Mouse (Mus musculus): ENCODE data around the gene Znrf2. TPM values are rescaled to one million over a fixed set of nuclear protein-coding genes. Genes with fewer than 3 reads are reported as not detected.

Gene Znrf2
- polyA plus RNA-seq (2012), result 0.15 and 0.60 TPM in 2 replicates

- Histone ChIP-seq H3K4me3 (replicated peaks) (peak within 1 kb of the TSS; percentile 84), H3K27me3 (ENCODE audit: control insufficient read depth) (no peaks in the 10 kb centered on the region), H3K9me3 (ENCODE audit: control insufficient read depth, low read length) (no peaks in the 10 kb centered on the region), H3K36me3 (ENCODE audit: control insufficient read depth) (0 out of 2 replicates have a peak, but pooled peaks cover under 1% of the 10 kb centered on the region), H3K4me1 (ENCODE audit: control insufficient read depth) (peaks cover 45% of the 10 kb centered on the region)
- TF ChIP-seq GATA1 (IDR thresholded peaks at IDR 0.05; ENCODE audit: low read length) (no peak), TAL1 (IDR thresholded peaks at IDR 0.05; ENCODE audit: low read length) (no peak)
These were observed at the start of gene Znrf2 for GRCm38 (mm10) chr6:54816388-54817065. Gene Znrf2 (plus strand): TSS chr6:54816916.

- Histone ChIP-seq H3K36me3 (ENCODE audit: control insufficient read depth) (no peaks in the 10 kb centered on the region), H3K27me3 (ENCODE audit: control insufficient read depth) (no peaks in the 10 kb centered on the region), H3K4me1 (ENCODE audit: control insufficient read depth) (no peaks in the 10 kb centered on the region), H3K9me3 (ENCODE audit: control insufficient read depth, low read length) (no peaks in the 10 kb centered on the region), H3K4me3 (replicated peaks) (no peak overlapping the region)
- no peak for TF ChIP-seq TAL1 (IDR thresholded peaks at IDR 0.05; ENCODE audit: low read length)
- TF ChIP-seq GATA1 (IDR thresholded peaks at IDR 0.05; ENCODE audit: low read length), result no peak
These were observed 49.0 kb upstream of the Znrf2 start for GRCm38 (mm10) chr6:54767746-54768145.

DNA sequence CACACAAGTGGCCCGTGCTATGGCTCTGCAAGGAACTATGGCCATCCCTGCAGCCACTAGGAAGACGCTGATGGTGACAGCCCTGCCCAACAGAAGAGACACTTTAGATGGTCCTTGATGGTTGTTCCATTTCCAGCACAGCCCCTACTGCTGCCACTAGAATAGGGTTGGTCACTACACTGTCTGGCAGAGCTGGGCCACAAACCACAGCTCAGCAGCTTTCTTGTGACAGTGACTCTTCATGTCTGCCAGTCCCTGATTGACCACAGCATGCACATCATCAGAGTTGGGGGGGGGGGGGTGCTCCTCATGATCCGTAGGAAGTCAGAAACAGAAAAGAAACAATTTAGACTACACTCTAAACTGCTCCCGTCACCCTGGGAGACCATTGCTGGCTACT is 46.0 kb upstream of the Znrf2 start:
- H3K27me3 ChIP-seq (ENCODE audit: control insufficient read depth), result no peaks in the 10 kb centered on the region
- H3K4me1 ChIP-seq (ENCODE audit: control insufficient read depth), result peaks cover 5% of the 10 kb centered on the region
- no peaks in the 10 kb centered on the region for H3K9me3 ChIP-seq (ENCODE audit: control insufficient read depth, low read length)
- H3K4me3 ChIP-seq (replicated peaks), result no peak overlapping the region
- no peak for TF ChIP-seq GATA1 (IDR thresholded peaks at IDR 0.05; ENCODE audit: low read length)
- no peak for TF ChIP-seq TAL1 (IDR thresholded peaks at IDR 0.05; ENCODE audit: low read length)
- no peaks in the 10 kb centered on the region for H3K36me3 ChIP-seq (ENCODE audit: control insufficient read depth)

- Histone ChIP-seq H3K4me3 (replicated peaks) (no peak overlapping the region), H3K4me1 (ENCODE audit: control insufficient read depth) (peaks cover 6% of the 10 kb centered on the region), H3K36me3 (ENCODE audit: control insufficient read depth) (no peaks in the 10 kb centered on the region), H3K9me3 (ENCODE audit: control insufficient read depth, low read length) (no peaks in the 10 kb centered on the region), H3K27me3 (ENCODE audit: control insufficient read depth) (no peaks in the 10 kb centered on the region)
- TF ChIP-seq GATA1 (IDR thresholded peaks at IDR 0.05; ENCODE audit: low read length) (no peak), TAL1 (IDR thresholded peaks at IDR 0.05; ENCODE audit: low read length) (no peak)
These were observed 45.5 kb upstream of the Znrf2 start for GRCm38 (mm10) chr6:54771171-54771570.

GRCm38 (mm10) chr6:54772078-54772477 is 44.6 kb upstream of the Znrf2 start:
- H3K27me3 ChIP-seq (ENCODE audit: control insufficient read depth), result no peaks in the 10 kb centered on the region
- no peaks in the 10 kb centered on the region for H3K36me3 ChIP-seq (ENCODE audit: control insufficient read depth)
- H3K4me3 ChIP-seq (replicated peaks), result no peak overlapping the region
- peaks cover 6% of the 10 kb centered on the region for H3K4me1 ChIP-seq (ENCODE audit: control insufficient read depth)
- TF ChIP-seq TAL1 (IDR thresholded peaks at IDR 0.05; ENCODE audit: low read length) (no peak), GATA1 (IDR thresholded peaks at IDR 0.05; ENCODE audit: low read length) (no peak)
- H3K9me3 ChIP-seq (ENCODE audit: control insufficient read depth, low read length), result no peaks in the 10 kb centered on the region

- H3K36me3 ChIP-seq (ENCODE audit: control insufficient read depth), result no peaks in the 10 kb centered on the region
- TF ChIP-seq GATA1 (IDR thresholded peaks at IDR 0.05; ENCODE audit: low read length), result no peak
- no peaks in the 10 kb centered on the region for H3K9me3 ChIP-seq (ENCODE audit: control insufficient read depth, low read length)
- peaks cover 6% of the 10 kb centered on the region for H3K4me1 ChIP-seq (ENCODE audit: control insufficient read depth)
- H3K27me3 ChIP-seq (ENCODE audit: control insufficient read depth), result no peaks in the 10 kb centered on the region
- no peak overlapping the region for H3K4me3 ChIP-seq (replicated peaks)
These were observed 41.0 kb upstream of the Znrf2 start for GRCm38 (mm10) chr6:54775739-54776138.

DNA sequence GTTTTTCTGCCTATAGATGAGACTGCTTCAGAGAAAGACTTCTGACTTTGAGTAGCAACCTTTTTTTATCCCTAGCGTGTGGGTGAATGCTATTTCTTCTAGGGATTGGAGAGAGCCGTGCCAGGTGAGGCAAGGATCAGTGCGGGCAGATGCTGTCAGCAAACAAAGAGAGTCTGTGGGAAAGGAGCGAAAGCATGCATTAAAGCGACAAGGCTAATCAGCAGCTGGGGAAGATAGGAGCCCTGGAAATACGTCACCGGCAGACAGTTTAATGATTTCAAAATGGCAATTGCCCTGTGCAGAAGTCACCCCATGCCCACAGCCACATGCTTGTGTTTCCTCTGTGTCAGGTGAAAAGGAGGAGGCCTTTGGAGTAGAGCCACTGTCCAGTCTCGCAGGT is 39.1 kb upstream of the Znrf2 start:
- Histone ChIP-seq H3K36me3 (ENCODE audit: control insufficient read depth) (no peaks in the 10 kb centered on the region), H3K4me1 (ENCODE audit: control insufficient read depth) (peaks cover 6% of the 10 kb centered on the region), H3K9me3 (ENCODE audit: control insufficient read depth, low read length) (no peaks in the 10 kb centered on the region), H3K27me3 (ENCODE audit: control insufficient read depth) (no peaks in the 10 kb centered on the region), H3K4me3 (replicated peaks) (no peak overlapping the region)
- TF ChIP-seq GATA1 (IDR thresholded peaks at IDR 0.05; ENCODE audit: low read length) (no peak), TAL1 (IDR thresholded peaks at IDR 0.05; ENCODE audit: low read length) (no peak)

GRCm38 (mm10) chr6:54779968-54780367 is 36.7 kb upstream of the Znrf2 start:
- no peak overlapping the region for H3K4me3 ChIP-seq (replicated peaks)

DNA sequence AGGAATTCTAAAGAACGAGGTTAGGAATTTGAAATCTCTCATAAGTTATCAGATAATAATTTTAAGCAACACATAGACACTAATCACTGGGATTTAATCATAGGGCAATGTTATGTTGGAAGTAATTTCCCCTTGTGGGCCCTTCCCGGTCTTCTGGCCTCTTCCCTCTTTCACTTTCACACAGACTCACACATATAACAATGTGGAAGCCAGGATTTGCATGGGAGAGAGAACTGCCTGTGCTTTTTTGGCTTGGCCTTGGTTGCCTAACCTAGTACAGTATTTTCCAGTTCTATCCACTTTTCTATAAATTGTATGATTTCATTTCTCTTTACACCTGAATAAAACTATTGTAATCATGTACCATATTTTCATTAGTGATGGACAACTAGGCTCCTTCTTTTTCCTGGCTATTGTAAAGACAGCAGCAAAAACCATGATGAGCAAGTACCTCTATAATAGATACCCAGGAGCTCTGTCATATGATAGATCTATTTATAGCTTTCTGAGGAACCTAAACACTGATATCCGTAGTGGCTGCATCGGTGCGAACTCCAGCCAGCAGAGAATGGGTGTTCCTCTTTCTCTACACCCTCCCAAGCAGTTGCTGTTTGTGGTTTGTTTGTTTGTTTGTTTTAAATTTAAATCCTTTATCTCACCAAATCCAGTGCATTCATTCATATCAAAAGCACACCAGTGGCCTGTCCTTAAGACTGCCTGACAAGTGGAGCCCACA is 36.0 kb upstream of the Znrf2 start:
- Histone ChIP-seq H3K9me3 (ENCODE audit: control insufficient read depth, low read length) (no peaks in the 10 kb centered on the region), H3K27me3 (ENCODE audit: control insufficient read depth) (no peaks in the 10 kb centered on the region), H3K4me1 (ENCODE audit: control insufficient read depth) (peaks cover 1% of the 10 kb centered on the region), H3K36me3 (ENCODE audit: control insufficient read depth) (no peaks in the 10 kb centered on the region), H3K4me3 (replicated peaks) (no peak overlapping the region)
- TF ChIP-seq TAL1 (IDR thresholded peaks at IDR 0.05; ENCODE audit: low read length) (no peak), GATA1 (IDR thresholded peaks at IDR 0.05; ENCODE audit: low read length) (no peak)

More at GRCm38 (mm10) chr6:54779968-54780367, 36.7 kb upstream of the Znrf2 start:
- H3K27me3 ChIP-seq (ENCODE audit: control insufficient read depth), result no peaks in the 10 kb centered on the region
- no peaks in the 10 kb centered on the region for H3K9me3 ChIP-seq (ENCODE audit: control insufficient read depth, low read length)
- TF ChIP-seq GATA1 (IDR thresholded peaks at IDR 0.05; ENCODE audit: low read length), result no peak
- no peak for TF ChIP-seq TAL1 (IDR thresholded peaks at IDR 0.05; ENCODE audit: low read length)
- no peaks in the 10 kb centered on the region for H3K36me3 ChIP-seq (ENCODE audit: control insufficient read depth)
- peaks cover 6% of the 10 kb centered on the region for H3K4me1 ChIP-seq (ENCODE audit: control insufficient read depth)
